Mouse (Mus musculus) erythroblast, adult 5-6 weeks (primary cell): ENCODE results near the gene Gm14214. TPM values are rescaled to one million over a fixed set of nuclear protein-coding genes. Genes with fewer than 3 reads are reported as not detected.

Source experiments
- ATAC-seq: replicated peaks from 2 replicates; pipeline ENCODE4 v1.8.0; 2016; ENCODE audit warnings: moderate number of reproducible peaks, mild to moderate bottlenecking, moderate TSS enrichment, inconsistent platforms; ENCODE audit not compliant: poor library complexity, low FRiP score, severe bottlenecking
- total RNA-seq, 2 experiments: library from RNA; stranded (forward) in 1 of 2; stranded (reverse) in 1 of 2; fragments of 150-400 nt in 1 of 2; fragments of 200-764, 138-1000 nt in 1 of 2; gene quantifications; 2 replicates each; pipeline versions ENCODE4 v1.2.3 to v1.2.4; 2015 to 2017; ENCODE audit warnings: low replicate concordance in 2 of 2

Gene Gm14214
- total RNA-seq, 2 experiments from 2014 or later, result not detected

DNA sequence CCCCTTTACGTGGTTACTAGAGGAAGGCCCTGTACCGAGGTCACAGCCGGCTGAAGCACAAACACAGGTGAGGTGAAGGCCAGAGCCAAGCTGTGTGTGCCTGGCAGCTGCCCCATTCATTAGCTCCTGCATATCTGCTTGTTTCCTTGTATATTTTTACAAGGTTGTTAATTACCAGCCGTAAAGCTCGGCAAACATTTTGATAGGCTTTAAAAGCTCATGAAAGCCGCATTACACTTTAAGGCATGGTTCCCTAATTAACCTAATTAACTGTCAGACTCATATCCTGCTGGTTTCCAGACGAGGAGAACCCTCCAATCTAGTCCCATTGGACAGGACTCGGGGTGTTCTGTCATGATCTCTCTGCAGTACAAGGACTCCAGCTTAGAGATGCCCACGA, 34.9 kb downstream of the Gm14214 start:
- no peak for ATAC-seq

DNA sequence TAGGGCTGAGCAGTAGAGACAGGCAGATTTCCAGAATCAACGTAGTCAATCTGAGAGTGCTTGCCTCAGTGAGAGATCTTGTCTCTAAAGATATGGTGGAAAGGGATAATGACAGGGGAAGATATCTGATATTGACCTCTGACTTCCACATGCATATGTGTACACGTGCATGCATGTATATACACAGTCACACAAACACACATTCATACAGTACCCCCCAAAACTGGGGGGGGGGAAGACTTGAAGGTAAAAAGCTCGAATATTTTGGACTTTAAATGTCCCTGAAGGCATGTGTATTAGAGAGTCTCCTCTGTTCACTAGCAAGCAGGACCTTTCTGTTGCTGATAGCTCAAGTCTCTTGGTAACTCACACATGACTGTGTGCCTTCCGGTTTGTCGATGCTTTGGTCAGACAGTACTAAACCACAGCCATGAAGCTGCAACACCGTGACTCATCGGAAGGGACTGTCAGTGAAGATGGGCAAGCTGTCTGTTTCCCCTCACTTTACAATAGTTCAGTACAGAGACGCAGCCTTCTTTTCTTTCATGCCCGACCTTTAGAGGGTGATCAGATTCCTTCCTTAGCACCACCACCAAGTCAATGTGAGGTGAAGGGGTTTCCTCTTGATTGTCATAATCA, 37.2 kb downstream of the Gm14214 start:
- no peak for ATAC-seq

DNA sequence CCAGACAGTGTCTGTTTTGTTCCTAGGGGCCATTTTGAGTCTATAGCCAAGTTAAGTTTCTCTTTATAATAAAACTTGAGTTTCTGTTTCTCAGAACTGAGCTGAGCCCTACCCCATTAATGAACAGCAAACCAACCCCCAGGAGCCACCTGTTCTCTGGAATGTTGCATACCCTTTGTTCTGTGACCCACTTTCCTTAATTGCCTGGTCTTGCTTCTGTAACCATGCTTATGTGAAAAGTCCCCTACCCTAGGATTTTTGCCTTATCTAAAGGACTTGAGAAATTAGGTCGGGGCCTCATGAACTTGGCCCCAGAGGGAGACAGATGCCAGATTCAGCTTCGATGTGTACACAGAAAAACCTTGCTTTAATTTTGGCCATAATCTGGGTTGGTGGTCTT, 37.9 kb downstream of the Gm14214 start:
- ATAC-seq, result no peak

DNA sequence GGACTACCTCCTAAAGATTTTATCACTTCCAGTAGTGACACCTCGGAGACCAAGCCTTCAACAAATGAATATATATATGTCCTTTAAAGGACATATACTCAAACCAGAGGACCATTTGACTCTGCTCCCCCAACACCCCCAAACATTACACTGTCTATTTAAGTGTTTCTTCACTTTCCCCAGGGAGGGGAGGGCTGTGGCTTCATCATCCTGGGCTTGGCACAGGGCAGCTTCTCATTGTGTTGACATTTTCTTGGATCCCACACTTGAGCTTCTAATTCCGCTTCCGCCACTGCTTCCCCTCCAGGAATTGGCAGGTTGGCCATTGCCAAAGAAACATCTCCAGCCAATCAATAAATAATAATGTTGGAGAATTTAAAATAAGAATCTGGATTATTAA, 39.0 kb downstream of the Gm14214 start:
- no peak for ATAC-seq

DNA sequence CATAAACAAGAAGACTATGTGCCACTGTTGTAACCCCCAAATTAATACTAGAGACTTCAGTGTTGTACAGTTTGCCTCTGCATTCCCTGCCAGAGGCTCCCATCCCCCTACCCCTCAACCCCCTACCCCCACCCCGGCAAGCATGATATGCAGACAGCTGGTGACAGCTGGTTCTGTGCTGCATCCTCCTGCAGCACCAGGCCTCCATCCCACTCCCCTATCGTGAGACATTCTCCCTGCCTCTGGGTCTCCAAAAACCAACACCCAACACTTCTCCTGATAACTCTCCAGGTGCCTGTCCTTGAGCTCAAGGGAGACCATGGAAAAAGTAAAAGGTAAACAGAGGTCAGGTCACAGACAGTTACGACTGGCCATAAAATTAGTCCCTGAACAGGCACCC, 40.1 kb downstream of the Gm14214 start:
- ATAC-seq, result no peak

DNA sequence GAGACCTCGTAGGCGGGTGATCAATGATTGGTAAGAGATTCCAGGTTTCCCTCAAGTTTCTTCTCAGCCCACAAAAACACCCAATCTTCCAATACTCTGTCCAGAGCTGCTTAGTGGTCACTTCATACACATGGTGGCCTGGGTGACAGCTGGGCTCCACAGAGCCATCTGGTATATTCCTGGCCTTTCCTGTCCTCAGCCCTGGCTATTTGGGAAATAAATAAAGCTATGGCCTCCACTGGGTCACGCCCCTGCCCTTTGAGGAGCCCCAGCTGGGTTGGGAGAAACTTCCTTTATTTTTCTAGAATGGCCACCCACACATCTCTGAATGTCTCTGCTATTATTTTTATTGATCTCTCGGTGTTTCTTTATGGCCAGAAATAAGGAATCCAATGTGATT, 46.4 kb downstream of the Gm14214 start:
- no peak for ATAC-seq

DNA sequence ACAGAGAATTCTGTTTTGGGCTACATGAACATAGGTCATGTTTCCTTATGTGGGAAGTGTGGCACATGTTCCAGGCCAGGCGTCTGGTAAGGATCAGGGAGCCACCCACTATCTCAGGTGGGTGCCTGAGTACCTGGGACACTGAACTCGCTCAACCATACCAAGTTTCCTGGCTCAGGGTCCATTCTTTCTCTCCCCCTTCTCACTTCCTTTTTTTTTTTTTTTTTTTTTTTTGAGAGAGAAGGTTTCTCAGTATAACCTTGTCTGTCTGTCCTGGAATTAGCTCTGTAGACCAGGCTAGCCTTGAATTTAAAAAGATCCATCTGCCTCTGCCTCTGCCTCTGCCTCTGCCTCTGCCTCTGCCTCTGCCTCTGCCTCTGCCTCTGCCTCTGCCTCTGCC, 49.5 kb downstream of the Gm14214 start:
- ATAC-seq, result no peak

Other genes starting within 250 kb of the Gm14214 start
- not detected in 2 replicates for gene 1700003F12Rik, start 222.9 kb downstream of the Gm14214 start, total RNA-seq (2015; ENCODE audit: low replicate concordance)
- gene 1700003F12Rik, start 222.9 kb downstream of the Gm14214 start, total RNA-seq (2017; ENCODE audit: low replicate concordance), result not detected in 2 replicates
- not detected in 2 replicates for gene Actl10, start 218.3 kb downstream of the Gm14214 start, total RNA-seq (2015; ENCODE audit: low replicate concordance)
- not detected in 2 replicates for gene Actl10, start 218.3 kb downstream of the Gm14214 start, total RNA-seq (2017; ENCODE audit: low replicate concordance)
- gene Necab3, start 211.1 kb downstream of the Gm14214 start, total RNA-seq (2015; ENCODE audit: low replicate concordance), result 0.63 TPM in 1 of 2 replicates, not detected in the other
- 11.6 TPM in 1 of 2 replicates, not detected in the other for gene Necab3, start 211.1 kb downstream of the Gm14214 start, total RNA-seq (2017; ENCODE audit: low replicate concordance)
- gene E2f1, start 200.1 kb downstream of the Gm14214 start, total RNA-seq (2015; ENCODE audit: low replicate concordance), result 6.7 and 11.1 TPM in 2 replicates
- gene E2f1, start 200.1 kb downstream of the Gm14214 start, total RNA-seq (2017; ENCODE audit: low replicate concordance), result 5.5 and 7.0 TPM in 2 replicates
- gene Pxmp4, start 166.3 kb downstream of the Gm14214 start, total RNA-seq (2015; ENCODE audit: low replicate concordance), result 9.0 and 9.6 TPM in 2 replicates
- 7.5 and 11.2 TPM in 2 replicates for gene Pxmp4, start 166.3 kb downstream of the Gm14214 start, total RNA-seq (2017; ENCODE audit: low replicate concordance)
- 6.9 and 11.0 TPM in 2 replicates for gene Zfp341, start 156.7 kb downstream of the Gm14214 start, total RNA-seq (2015; ENCODE audit: low replicate concordance)
- 6.4 TPM in 2 replicates for gene Zfp341, start 156.7 kb downstream of the Gm14214 start, total RNA-seq (2017; ENCODE audit: low replicate concordance)
- gene 4930519P11Rik, start 156.6 kb downstream of the Gm14214 start, total RNA-seq (2015; ENCODE audit: low replicate concordance), result 6.7 TPM in 1 of 2 replicates, not detected in the other
- gene 4930519P11Rik, start 156.6 kb downstream of the Gm14214 start, total RNA-seq (2017; ENCODE audit: low replicate concordance), result 1.8 TPM in 1 of 2 replicates, not detected in the other
- gene Chmp4b, start 118.3 kb downstream of the Gm14214 start, total RNA-seq (2015; ENCODE audit: low replicate concordance), result 28.0 and 35.7 TPM in 2 replicates
- 47.3 and 59.0 TPM in 2 replicates for gene Chmp4b, start 118.3 kb downstream of the Gm14214 start, total RNA-seq (2017; ENCODE audit: low replicate concordance)
- 31.1 and 38.2 TPM in 2 replicates for gene Raly, start 21.1 kb upstream of the Gm14214 start, total RNA-seq (2015; ENCODE audit: low replicate concordance)
- 51.7 and 77.5 TPM in 2 replicates for gene Raly, start 21.1 kb upstream of the Gm14214 start, total RNA-seq (2017; ENCODE audit: low replicate concordance)
- not detected in 2 replicates for gene a, start 21.4 kb upstream of the Gm14214 start, total RNA-seq (2015; ENCODE audit: low replicate concordance)
- gene a, start 21.4 kb upstream of the Gm14214 start, total RNA-seq (2017; ENCODE audit: low replicate concordance), result not detected in 2 replicates
- gene Eif2s2, start 122.9 kb upstream of the Gm14214 start, total RNA-seq (2015; ENCODE audit: low replicate concordance), result 66.5 and 67.2 TPM in 2 replicates
- gene Eif2s2, start 122.9 kb upstream of the Gm14214 start, total RNA-seq (2017; ENCODE audit: low replicate concordance), result 76.7 and 82.2 TPM in 2 replicates
- not detected in 2 replicates for gene Gm14226, start 248.2 kb upstream of the Gm14214 start, total RNA-seq (2015; ENCODE audit: low replicate concordance)
- 0.14 TPM in 1 of 2 replicates, not detected in the other for gene Gm14226, start 248.2 kb upstream of the Gm14214 start, total RNA-seq (2017; ENCODE audit: low replicate concordance)